Mouse (Mus musculus): ENCODE results near the gene Stt3b.

DNA sequence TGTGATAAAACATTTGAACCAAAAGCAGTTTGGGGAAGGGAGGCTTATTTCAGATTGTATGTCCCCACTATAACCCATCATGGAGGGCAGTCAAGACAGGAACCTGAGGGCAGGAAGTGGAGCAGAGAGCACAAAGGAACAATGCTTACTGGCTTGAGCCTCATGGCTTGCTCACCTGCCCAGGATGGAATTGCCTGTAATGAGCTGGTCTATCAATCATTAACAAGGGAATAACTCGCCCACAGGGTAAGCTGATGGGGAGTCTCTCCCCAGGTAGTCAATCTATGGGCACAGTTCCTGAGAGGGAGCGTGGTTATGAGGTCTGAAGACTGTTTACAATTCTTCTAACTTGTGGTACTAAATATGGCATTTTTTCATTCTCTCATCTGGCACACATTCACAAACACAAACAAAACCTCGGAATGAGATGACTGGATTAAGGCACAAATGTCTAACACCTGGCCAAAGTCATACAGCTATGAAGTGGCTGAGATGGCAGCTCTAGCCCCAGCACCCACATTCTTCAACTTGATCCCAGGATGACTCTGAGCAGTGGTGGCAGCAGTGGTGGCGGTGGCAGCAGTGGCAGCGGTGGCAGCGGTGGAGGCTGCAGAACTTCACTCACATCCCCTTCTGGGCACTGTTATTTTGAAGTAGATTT, 22.3 kb downstream of the Stt3b start:
- no peak for TF ChIP-seq CTCF (IDR thresholded peaks at IDR 0.05)
- no peak for TF ChIP-seq EP300 (IDR thresholded peaks at IDR 0.05)
